Mouse (Mus musculus) thymus, adult 2 months (tissue): ENCODE results near the gene Gas7.

Experiments
- CTCF ChIP-seq: fragments of 200-500 bp; IDR thresholded peaks from 2 replicates; pipeline ENCODE4 v1.5.1; 2012; ENCODE audit warnings: mild to moderate bottlenecking, control low read depth, low read length, moderate library complexity, borderline replicate concordance; ENCODE audit not compliant: control insufficient read depth, poor library complexity, insufficient read depth; ENCODE audit errors: extremely low read depth
- POLR2A ChIP-seq: fragments of 200-500 bp; IDR thresholded peaks from 2 replicates; pipeline ENCODE4 v1.6.1; 2012; ENCODE audit warnings: mild to moderate bottlenecking, low read length, control low read depth, moderate library complexity; ENCODE audit not compliant: control insufficient read depth, poor library complexity, insufficient read depth; ENCODE audit errors: extremely low read depth

- no peak for TF ChIP-seq POLR2A
- no peak for TF ChIP-seq CTCF
Observed at GRCm38 (mm10) chr11:67433763-67434162, 21.5 kb upstream of the Gas7 start.
